Mouse (Mus musculus) frontal cortex, adult (tissue): ENCODE results near the gene Mllt6.

Experiments
- ATAC-seq: cut with Nextera tagmentation; 2 replicates; pipeline ENCODE4 v1.9.2; 2017; ENCODE audit warnings: mild to moderate bottlenecking, moderate library complexity, mixed read lengths; ENCODE audit not compliant: low TSS enrichment

Gene Mllt6

GRCm38 (mm10) chr11:97668160-97668559 lies 4.9 kb downstream of the Mllt6 start:
- no peak for ATAC-seq

- ATAC-seq = 0 out of 2 replicates have a peak, but pooled peaks have one; percentile 18
Measured at GRCm38 (mm10) chr11:97669268-97669667, 6.1 kb downstream of the Mllt6 start.

GRCm38 (mm10) chr11:97669829-97670228 lies 6.6 kb downstream of the Mllt6 start:
- ATAC-seq = peak; percentile 20; the same call in 1 of the 2 replicates

DNA sequence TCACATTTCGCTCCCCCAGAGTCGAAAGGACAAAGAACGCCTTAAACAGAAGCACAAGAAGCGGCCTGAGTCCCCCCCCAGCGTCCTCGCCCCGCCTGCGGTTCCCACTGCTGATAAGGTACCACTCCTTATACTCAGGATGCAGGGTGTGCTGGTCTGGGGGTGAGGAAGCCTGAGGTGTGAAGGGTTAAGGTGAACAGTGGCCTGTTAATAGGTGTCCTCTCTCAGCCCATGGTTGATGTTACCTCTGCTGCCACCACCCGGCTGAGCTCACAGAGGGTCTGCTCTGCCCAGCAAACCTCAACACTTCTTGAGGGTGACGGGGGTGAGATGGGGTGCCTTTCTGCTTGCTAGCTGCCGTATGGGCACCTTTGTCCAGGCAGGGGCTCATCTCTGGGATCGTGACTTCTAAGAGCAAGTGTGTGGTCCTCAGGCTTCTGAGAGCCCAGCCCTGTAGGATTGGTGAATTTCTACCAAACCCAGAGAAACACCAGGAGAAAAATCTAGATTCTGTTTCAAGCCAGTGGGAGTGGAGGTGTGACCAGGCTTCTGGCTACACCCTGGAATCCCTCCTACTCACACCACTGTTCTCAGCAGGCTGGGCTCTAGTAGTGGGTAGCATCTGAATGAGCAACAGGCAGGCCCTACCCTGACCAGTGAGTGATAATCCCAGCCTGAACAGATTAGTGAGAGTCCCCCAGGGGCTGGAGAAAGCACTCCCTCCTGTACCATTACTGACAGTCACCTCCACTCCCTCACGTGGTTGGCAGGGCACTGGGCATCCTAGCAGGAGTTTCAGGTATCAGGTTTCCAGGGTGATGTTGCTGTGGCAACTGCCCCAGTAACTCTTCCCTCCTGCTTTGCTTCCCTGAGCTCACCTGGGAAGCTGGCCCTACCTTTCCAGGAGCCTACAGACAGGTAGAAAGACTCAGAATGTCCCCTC lies 7.3 kb downstream of the Mllt6 start:
- peak; percentile 64 for ATAC-seq

- ATAC-seq = no peak
Measured at GRCm38 (mm10) chr11:97671177-97671527, 7.9 kb downstream of the Mllt6 start.

DNA sequence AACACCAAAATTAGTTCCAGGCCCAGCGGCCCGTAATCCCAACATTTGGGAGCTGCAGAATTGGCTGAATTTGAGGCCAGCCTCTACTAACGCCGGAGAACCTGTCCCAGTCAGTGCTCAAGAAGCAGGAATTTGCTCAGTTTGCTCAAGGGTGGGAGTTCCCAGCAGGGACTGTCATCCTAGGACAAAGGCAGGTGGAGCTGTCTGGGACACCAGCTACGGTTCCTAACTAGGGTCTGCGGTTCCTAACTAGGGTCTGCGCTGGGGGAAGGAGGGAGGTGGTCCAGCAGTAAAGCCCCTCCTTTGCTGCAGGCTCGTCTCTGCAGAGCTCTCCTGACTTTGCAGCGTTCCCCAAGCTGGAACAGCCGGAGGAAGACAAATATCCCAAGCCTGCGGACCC lies 9.9 kb downstream of the Mllt6 start:
- no peak for ATAC-seq

GRCm38 (mm10) chr11:97676050-97676754 lies 13.0 kb downstream of the Mllt6 start:
- ATAC-seq = no peak

- no peak for ATAC-seq
Measured at GRCm38 (mm10) chr11:97677381-97677780, 14.2 kb downstream of the Mllt6 start.

GRCm38 (mm10) chr11:97677842-97678241 lies 14.6 kb downstream of the Mllt6 start:
- no peak for ATAC-seq

DNA sequence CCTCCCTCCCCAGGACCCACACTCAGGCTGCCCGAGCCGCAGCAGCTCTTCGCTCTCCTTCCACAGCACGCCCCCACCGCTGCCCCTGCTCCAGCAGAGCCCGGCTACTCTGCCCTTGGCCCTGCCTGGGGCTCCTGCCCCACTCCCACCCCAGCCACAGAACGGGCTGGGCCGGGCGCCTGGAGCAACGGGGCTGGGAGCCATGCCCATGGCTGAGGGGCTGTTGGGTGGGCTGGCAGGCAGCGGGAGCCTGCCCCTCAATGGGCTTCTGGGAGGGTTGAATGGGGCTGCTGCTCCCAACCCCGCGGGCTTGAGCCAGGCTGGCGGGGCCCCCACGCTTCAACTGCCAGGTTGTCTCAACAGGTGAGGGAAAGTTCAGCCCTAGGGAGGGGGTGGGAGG lies 15.1 kb downstream of the Mllt6 start:
- no peak for ATAC-seq

GRCm38 (mm10) chr11:97680430-97680829 lies 17.2 kb downstream of the Mllt6 start:
- ATAC-seq = no peak

DNA sequence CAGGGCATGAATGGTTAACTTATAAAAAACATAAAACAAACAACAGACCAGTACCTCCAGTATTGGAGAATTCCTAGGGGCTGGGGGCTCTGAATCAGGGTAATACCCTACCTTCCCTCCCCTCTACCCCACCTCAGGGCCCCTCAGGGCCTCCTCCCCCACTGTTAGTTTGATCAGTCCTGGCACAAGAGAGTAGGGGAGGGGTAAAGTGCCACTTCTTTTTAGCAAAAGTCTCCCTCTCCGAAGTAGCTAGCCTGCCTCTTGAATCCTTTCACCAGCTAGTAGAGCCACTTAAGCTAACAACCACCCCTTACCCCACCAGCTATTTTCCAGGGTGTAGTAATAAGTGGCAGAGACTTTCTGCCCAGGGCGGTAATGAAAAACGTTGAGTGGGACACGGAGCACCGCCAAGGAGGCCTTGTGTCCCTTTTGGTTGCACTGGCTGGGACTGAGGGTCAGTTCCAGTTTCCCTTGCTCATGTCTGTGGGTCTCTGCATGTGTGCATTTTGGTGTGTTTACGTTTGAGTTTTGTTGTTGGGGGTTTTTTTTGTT lies 19.4 kb downstream of the Mllt6 start:
- ATAC-seq = no peak

GRCm38 (mm10) chr11:97684063-97684680 lies 21.0 kb downstream of the Mllt6 start:
- no peak for ATAC-seq

DNA sequence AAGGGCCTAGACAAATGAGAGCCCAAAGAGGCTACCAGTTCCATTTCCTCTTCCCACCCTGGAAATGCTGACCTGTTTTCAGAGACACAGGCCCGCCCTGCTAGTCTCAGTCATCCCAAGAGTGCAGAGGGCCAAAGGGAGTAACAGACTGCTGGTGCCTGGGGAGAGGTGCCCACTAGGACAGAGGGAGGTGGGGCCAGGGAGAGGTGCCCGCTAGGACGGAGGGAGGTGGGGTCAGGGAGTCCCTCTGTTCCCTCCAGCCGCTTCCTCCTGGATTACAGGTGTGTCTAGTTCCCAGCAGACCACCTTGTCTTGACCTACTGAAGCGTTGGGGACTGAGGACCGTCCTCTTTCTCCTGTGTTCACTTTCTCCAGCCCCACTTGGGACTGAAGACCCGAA lies 21.6 kb downstream of the Mllt6 start:
- ATAC-seq = no peak

- peak; percentile 78 for ATAC-seq
Measured at GRCm38 (mm10) chr11:97685613-97686321, 22.6 kb downstream of the Mllt6 start, which contains the start of gene Cisd3. Gene Cisd3 (plus strand): TSS chr11:97685826.

- ATAC-seq = no peak
Measured at GRCm38 (mm10) chr11:97686322-97686908, 23.2 kb downstream of the Mllt6 start.

- ATAC-seq = no peak
Measured at GRCm38 (mm10) chr11:97687061-97687460, 23.8 kb downstream of the Mllt6 start.

- ATAC-seq = no peak
Measured at GRCm38 (mm10) chr11:97689861-97690260, 26.6 kb downstream of the Mllt6 start.

- ATAC-seq = no peak
Measured at GRCm38 (mm10) chr11:97694435-97694834, 31.2 kb downstream of the Mllt6 start.

- 0 out of 2 replicates have a peak, but pooled peaks have one; percentile 2 for ATAC-seq
Measured at GRCm38 (mm10) chr11:97694921-97695711, 31.9 kb downstream of the Mllt6 start.
